Mouse (Mus musculus) regulatory T cell (primary cell): ENCODE data around the gene Tm9sf1.

Experiments
- in situ Hi-C: fragments of 300-600 bp; cut with MboI, MseI; formaldehyde crosslinking; loops from one replicate; pipeline ENCODE4 v1.15.1; 2025; ENCODE audit warnings: high pct_unique_total_duplicates

Tm9sf1 gene

DNA sequence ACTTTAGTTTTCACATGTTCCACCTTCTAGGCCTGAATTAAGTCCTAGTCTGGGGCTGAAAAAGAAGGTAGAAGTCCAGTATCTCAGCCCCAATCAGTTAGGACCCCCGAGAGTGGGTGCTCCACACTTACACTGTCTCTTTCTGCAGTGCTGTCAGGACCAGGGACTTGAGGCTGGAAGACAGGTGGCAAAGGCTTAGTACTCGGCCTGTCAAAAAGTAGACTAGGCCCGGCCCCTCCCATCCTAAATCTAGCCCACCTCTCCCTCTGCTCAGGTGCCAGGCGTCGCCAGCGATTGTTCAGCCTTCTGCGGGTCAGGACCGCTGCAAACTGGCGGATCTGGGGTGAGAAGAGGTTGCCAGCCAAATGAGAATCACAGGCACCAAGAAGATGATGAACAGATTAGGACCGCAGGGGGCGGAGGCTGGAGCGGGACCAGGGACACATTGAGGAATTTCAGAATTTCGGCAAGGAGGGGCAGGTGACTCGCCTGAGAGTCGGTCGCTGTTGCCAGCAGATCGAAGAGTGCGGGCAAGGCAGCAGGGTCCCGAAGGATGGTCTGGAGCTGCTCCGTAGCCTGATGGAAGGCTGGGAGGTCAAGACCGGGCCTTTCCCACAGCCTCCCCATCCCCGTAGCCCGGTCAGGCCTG, 8.6 kb downstream of the Tm9sf1 start:
- in situ Hi-C loops: no loop called here

- in situ Hi-C loops: no loop called here
These were observed 14.3 kb downstream of the Tm9sf1 start for GRCm38 (mm10) chr14:55629312-55629711.

DNA sequence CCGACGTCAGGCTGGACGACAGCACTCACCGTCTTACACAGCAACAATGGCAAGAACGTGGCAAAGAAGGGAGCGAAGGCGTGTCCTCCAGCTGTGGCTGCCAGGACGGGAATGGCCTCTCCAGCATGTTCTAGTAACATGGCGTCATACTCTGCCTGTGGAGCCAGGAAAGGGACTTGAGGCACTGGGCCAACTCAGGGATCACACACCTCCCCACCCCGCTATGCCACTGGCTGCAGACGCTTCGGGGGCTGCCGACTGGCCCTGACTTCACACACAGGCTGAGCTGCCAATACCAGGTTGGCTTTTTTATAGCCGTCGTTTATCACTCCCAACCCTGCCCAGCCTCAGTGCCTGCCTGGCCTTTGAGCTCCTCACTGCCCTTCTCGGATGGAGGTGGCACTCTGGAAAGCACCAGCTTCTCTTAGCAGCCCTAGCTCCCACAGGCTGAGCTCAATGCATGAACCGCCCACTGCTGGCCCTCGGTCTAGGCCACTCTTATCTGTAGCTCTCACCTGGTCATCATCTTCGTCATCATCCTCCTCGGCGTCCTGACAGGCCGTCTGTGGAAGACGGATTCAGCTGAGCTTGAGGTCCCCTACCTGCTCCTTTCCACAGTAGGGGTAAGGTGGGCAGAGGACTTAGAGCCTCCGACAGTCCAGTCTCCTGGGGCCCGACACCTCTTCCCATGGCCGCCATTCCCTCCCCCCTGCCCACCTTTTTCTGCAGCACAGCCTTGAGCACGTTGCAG, 15.4 kb downstream of the Tm9sf1 start:
- in situ Hi-C loops: no loop called here

DNA sequence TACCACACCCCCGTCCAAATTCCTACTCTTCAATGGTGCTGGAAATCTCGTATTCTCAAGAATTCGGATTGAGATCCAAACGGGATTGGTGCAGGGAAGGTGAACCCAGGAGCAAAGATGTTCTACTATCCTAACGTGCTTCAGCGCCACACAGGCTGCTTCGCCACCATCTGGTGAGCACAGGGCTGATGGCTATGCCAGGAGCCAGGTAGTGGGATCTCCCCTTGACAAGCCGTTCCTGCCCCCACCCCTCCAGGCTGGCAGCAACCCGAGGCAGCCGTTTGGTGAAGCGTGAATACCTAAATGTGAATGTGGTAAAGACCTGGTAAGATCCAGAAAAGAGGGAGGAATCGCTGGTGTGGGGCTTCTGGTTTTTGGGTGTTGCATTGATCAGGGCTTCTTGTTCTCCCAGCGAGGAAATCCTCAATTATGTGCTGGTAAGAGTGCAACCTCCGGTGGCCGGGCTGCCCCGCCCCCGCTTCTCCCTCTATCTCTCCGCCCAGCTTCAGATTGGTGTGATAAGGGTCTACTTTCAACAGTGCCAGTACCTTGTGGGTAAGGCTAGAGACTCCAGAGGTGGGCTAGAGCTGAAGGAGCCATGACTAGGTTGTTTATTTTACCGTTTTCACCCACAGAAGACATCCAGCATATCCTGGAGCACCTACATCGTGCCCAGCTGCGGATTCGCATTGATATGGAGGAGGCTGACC, 25.0 kb downstream of the Tm9sf1 start:
- in situ Hi-C loops: no loop called here

DNA sequence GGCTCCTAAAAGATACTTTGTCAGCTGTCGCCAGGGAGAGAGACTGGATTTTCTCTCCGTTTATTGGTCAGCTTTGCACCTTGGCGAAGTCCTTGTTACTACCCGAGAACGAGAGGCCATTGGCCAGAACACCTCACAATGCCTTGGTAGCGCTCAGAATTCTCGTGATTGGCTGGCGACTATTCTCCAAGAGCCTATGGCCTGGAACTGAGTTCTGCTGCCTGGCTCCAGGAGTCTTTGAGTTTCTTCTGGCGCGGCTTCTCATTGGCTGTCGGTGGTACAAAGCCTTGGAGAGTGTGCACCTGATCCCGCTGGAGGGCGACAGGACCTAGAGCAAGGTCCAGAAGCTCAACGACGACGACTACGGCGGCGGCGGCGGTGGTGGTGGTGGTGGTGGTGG, 25.8 kb downstream of the Tm9sf1 start, which contains the start of gene Rec8:
TSS of gene Rec8 (plus strand) at position 216 of the 400 bp plus-strand sequence.
- in situ Hi-C loops: no loop called here

GRCm38 (mm10) chr14:55616844-55617243, 26.8 kb downstream of the Tm9sf1 start:
- in situ Hi-C loops: no loop called here

DNA sequence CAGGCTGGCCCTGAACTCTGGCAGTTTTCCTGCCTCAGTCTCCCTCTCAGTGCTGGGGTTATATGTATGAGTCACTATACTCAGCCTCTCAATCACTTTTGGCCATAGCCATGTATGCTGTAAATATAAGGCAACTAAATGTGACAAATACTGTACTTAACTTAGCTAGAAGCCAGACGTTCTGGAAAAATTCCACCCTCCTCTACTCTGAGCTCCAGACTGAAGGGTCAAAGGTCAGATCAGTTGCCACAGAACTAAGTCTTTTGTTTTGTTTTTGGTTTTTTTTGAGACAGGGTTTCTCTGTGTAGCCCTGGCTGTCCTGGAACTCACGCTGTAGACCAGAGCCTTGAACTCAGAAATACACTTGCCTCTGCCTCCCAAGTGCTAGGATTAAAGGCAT, 27.7 kb downstream of the Tm9sf1 start:
- in situ Hi-C loops: no loop called here

GRCm38 (mm10) chr14:55614565-55615178, 28.9 kb downstream of the Tm9sf1 start:
- in situ Hi-C loops: no loop called here

DNA sequence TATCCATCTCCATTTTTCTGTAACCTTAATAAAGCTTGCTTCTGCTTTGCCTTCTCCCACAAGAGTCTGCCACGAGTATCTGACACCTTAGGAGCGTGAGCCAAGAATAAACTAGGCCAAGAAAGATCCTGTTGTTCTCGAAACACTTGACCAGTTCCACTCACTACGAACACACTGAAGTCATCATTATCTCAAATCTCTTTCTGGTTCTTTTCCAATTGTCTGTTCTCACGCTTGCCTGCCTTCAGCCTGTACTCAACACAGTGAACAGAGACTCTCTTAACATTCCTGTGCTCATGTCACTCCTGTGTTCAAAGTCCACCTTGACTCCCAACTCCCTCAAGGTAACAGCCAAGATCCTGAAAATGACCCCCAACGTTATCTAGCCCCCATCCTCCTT, 30.3 kb downstream of the Tm9sf1 start:
- in situ Hi-C loops: no loop called here

GRCm38 (mm10) chr14:55608339-55608738, 35.3 kb downstream of the Tm9sf1 start:
- in situ Hi-C loops: no loop called here

GRCm38 (mm10) chr14:55605743-55606459, 37.7 kb downstream of the Tm9sf1 start:
- in situ Hi-C loops: no loop called here

- in situ Hi-C loops: no loop called here
These were observed 38.8 kb downstream of the Tm9sf1 start for GRCm38 (mm10) chr14:55604823-55605222.

- in situ Hi-C loops: no loop called here
These were observed 39.7 kb downstream of the Tm9sf1 start for GRCm38 (mm10) chr14:55603633-55604576.

DNA sequence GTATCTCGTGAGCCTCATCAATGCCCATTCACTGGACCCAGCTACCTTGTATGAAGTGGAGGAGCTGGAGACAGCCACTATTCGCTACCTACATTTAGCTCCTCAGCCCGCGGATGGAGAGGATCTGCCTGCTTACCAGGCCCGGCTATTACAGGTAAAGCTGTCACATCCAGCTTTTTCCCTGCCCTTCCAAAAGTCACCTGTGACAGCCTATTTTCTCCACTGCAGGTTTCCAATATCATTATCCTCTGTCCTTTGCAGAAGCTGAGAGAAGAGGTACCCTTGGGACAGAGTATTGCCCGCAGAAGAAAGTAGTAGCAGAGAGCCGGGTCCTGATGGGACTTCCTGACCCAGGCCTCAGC, 40.4 kb downstream of the Tm9sf1 start, which contains the start of gene Irf9:
TSS of gene Irf9 (plus strand) at position 301 of the 362 bp plus-strand sequence.
- in situ Hi-C loops: no loop called here

GRCm38 (mm10) chr14:55598521-55599390, 44.9 kb downstream of the Tm9sf1 start:
- in situ Hi-C loops: loop anchor here (25.0 kb wide), 1 partner anchor 711 kb away; the partner anchor contains the start of genes Bcl2l2, Gm20521, Pabpn1 and Ppp1r3e

GRCm38 (mm10) chr14:55596036-55596690, 47.4 kb downstream of the Tm9sf1 start:
- in situ Hi-C loops: loop anchor here (25.0 kb wide), 1 partner anchor 709 kb away; the partner anchor contains the start of genes Bcl2l2, Gm20521, Pabpn1 and Ppp1r3e

- in situ Hi-C loops: loop anchor here (25.0 kb wide), 1 partner anchor 705 kb away; the partner anchor contains the start of genes Bcl2l2, Gm20521, Pabpn1 and Ppp1r3e
These were observed 51.4 kb downstream of the Tm9sf1 start for GRCm38 (mm10) chr14:55592226-55592625.

DNA sequence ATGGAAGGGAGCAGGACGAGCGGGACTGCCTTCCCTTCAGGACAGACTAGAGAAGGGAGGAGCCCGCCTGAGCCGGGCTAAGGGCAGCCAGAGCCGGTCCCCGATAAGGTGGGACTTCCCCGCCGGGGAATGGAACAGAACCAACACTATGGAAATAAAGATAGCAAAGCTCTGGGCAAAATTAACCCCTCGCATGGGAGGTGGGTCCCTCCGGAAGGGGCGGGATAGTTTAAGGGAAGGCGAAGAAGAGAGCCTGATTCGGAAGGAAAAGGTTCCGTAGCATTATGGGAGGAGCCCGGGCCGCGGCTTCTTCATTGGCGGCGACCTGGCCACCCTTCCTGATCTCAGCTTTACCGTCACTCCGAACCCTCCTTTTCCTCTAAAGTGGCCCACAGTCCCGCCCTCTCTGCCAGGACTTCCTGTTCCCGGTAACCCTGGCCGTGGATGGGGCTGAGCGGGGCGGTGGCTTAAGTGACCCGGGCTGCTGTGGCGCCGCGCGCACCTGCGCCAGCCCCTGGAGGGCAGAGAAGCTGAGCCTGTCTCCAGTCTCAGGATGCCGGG, 52.2 kb downstream of the Tm9sf1 start, which contains the start of gene Rnf31:
TSS of gene Rnf31 (plus strand) at position 378 of the 561 bp plus-strand sequence.
- in situ Hi-C loops: loop anchor here (25.0 kb wide), 1 partner anchor 704 kb away; the partner anchor contains the start of genes Bcl2l2, Gm20521, Pabpn1 and Ppp1r3e
